ENCODE assay signal across 16 mouse cellular contexts in the genomic region with DNA sequence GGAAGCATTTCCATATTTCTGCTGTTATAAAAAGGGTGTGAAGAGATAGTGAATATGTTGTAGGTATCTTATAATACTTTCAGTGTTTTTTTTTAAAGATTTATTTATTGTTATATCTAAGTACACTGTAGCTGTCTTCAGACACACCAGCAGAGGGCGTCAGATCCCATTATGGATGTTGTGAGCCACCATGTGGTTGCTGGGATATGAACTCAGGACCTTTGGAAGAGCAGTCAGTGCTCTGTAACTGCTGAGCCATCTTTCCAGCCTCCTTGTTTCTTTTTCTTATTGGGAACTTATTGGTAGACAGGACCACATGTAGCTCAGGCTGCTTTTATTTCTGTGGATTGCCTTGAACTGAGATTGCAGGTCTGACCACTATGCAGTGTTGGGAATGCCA.
"Had no signal": no experiment of that assay in that cellular context is flagged by ENCODE, and none has a peak within 500 bp of the region (broad histone marks: within the 10 kb centered on the region; RNA-seq: fewer than 3 reads in every experiment).

No protein-coding gene starts in this region.

- H3K4me2 ChIP-seq: kidney, embryonic 15.5 days; liver, embryonic 11.5 days; liver, embryonic 15.5 days; neural tube, embryonic 13.5 days; stomach, embryonic 15.5 days had no signal

- H3K9me3 ChIP-seq: kidney, embryonic 15.5 days; limb, embryonic 10.5 days; liver, embryonic 15.5 days; neural tube, embryonic 13.5 days; stomach, embryonic 15.5 days had no signal

- H3K4me3 ChIP-seq: kidney, embryonic 15.5 days; limb, embryonic 10.5 days; liver, embryonic 15.5 days; neural tube, embryonic 13.5 days; stomach, embryonic 15.5 days had no signal

- H3K27ac ChIP-seq: kidney, embryonic 15.5 days; limb, embryonic 10.5 days; liver, embryonic 15.5 days; neural tube, embryonic 13.5 days; stomach, embryonic 15.5 days had no signal

- H3K27me3 ChIP-seq: kidney, embryonic 15.5 days; liver, embryonic 15.5 days; neural tube, embryonic 13.5 days; stomach, embryonic 15.5 days had no signal

- DNase-seq: kidney, adult 2 months; kidney, postnatal 25 days; layer of hippocampus, adult 9-11 months; lung, adult 2 months; lung, postnatal 14 days; midbrain, embryonic 14.5 days; retina, postnatal 1 day; right cerebral cortex, postnatal 4 days; spleen, adult 18-20 months; thymus, postnatal 36 days had no signal

- H3K9ac ChIP-seq: kidney, embryonic 15.5 days; liver, embryonic 15.5 days; neural tube, embryonic 13.5 days; stomach, embryonic 15.5 days had no signal

- H3K4me1 ChIP-seq: liver, embryonic 15.5 days; neural tube, embryonic 13.5 days; stomach, embryonic 15.5 days had no signal

- H3K36me3 ChIP-seq: kidney, embryonic 15.5 days; limb, embryonic 10.5 days; liver, embryonic 15.5 days; stomach, embryonic 15.5 days had no signal
